Mouse (Mus musculus) neural tube, embryonic 13.5 days (tissue): ENCODE measurements at regions not wholly inside any gene's neighbourhood (a gene's known extent, or its start where the extent isn't known, plus 50 kb on each side); places are given as distances from the start of the nearest gene placed in this dataset.

Experiments
- ATAC-seq: fragments of 200-750 bp; cut with Nextera tagmentation; 2 replicates; pipeline ENCODE4 v1.8.0; 2017; ENCODE audit warnings: low read depth, mild to moderate bottlenecking, moderate TSS enrichment, moderate library complexity
- H3K27ac ChIP-seq: fragments of 300-500 bp; sonication (generic); replicated peaks from 2 replicates; pipeline ENCODE4 v1.5.1; 2015; ENCODE audit warnings: moderate library complexity, mild to moderate bottlenecking, inconsistent platforms
- H3K27me3 ChIP-seq: fragments of 300-500 bp; sonication (generic); 2 replicates; pipeline ENCODE4 v1.6.1; 2015; ENCODE audit warnings: mild to moderate bottlenecking, inconsistent platforms
- H3K36me3 ChIP-seq: fragments of 300-500 bp; sonication (generic); 2 replicates; pipeline ENCODE4 v1.6.1; 2015; ENCODE audit warnings: mild to moderate bottlenecking, inconsistent platforms
- H3K4me1 ChIP-seq: fragments of 300-500 bp; sonication (generic); replicated peaks from 2 replicates; pipeline ENCODE4 v1.6.1; 2015; ENCODE audit warnings: inconsistent platforms
- H3K4me2 ChIP-seq: fragments of 300-500 bp; sonication (generic); 2 replicates; pipeline ENCODE4 v1.6.1; 2015; ENCODE audit warnings: inconsistent platforms, mild to moderate bottlenecking, moderate library complexity
- H3K4me3 ChIP-seq: fragments of 300-500 bp; sonication (generic); 2 replicates; pipeline ENCODE4 v1.5.1; 2015; ENCODE audit warnings: mild to moderate bottlenecking, inconsistent platforms
- H3K9ac ChIP-seq: fragments of 300-500 bp; sonication (generic); 2 replicates; pipeline ENCODE4 v1.6.1; 2015; ENCODE audit warnings: moderate library complexity, mild to moderate bottlenecking, inconsistent platforms
- H3K9me3 ChIP-seq: fragments of 300-500 bp; sonication (generic); 2 replicates; pipeline ENCODE4 v1.6.1; 2016; ENCODE audit warnings: inconsistent platforms
- WGBS: fragments of 180-500 bp; shearing (Covaris S2); methylation state at CpG from one replicate; pipeline ENCODE4 v1.1.7; 2015; 5-methylcytosine and 5-hydroxymethylcytosine counted together

- H3K4me1 ChIP-seq, result no peaks in the 10 kb centered on the region
- no peaks in the 10 kb centered on the region for H3K36me3 ChIP-seq
- no peak overlapping the region for H3K4me3 ChIP-seq
- H3K27me3 ChIP-seq, result no peaks in the 10 kb centered on the region
- 84% methylated on average over 10 of the region's 10 CpGs for WGBS
- no peak overlapping the region for H3K9ac ChIP-seq
- no peak for ATAC-seq
- no peak overlapping the region for H3K4me2 ChIP-seq
- no peak overlapping the region for H3K27ac ChIP-seq
- no peaks in the 10 kb centered on the region for H3K9me3 ChIP-seq
These were observed 354.3 kb downstream of the 1700129C05Rik start for GRCm38 (mm10) chr14:58788190-58788945.

GRCm38 (mm10) chr14:58787618-58788017, 355.1 kb downstream of the 1700129C05Rik start:
- no peak overlapping the region for H3K9ac ChIP-seq
- 75% methylated on average over 2 of the region's 2 CpGs for WGBS
- no peaks in the 10 kb centered on the region for H3K36me3 ChIP-seq
- H3K9me3 ChIP-seq, result no peaks in the 10 kb centered on the region
- no peak overlapping the region for H3K4me2 ChIP-seq
- ATAC-seq, result no peak
- H3K27ac ChIP-seq, result no peak overlapping the region
- H3K4me1 ChIP-seq, result no peaks in the 10 kb centered on the region
- no peaks in the 10 kb centered on the region for H3K27me3 ChIP-seq
- no peak overlapping the region for H3K4me3 ChIP-seq

GRCm38 (mm10) chr14:58786791-58787491, 355.8 kb downstream of the 1700129C05Rik start:
- Histone ChIP-seq H3K36me3 (no peaks in the 10 kb centered on the region), H3K27ac (no peak overlapping the region), H3K27me3 (no peaks in the 10 kb centered on the region), H3K9me3 (no peaks in the 10 kb centered on the region), H3K9ac (no peak overlapping the region), H3K4me2 (no peak overlapping the region), H3K4me1 (no peaks in the 10 kb centered on the region), H3K4me3 (no peak overlapping the region)
- 93% methylated on average over 4 of the region's 4 CpGs for WGBS
- ATAC-seq, result no peak

GRCm38 (mm10) chr14:58783201-58783600, 359.5 kb downstream of the 1700129C05Rik start:
- H3K9ac ChIP-seq, result no peak overlapping the region
- H3K36me3 ChIP-seq, result no peaks in the 10 kb centered on the region
- H3K27me3 ChIP-seq, result no peaks in the 10 kb centered on the region
- no peaks in the 10 kb centered on the region for H3K9me3 ChIP-seq
- WGBS, result 81% methylated on average over 1 of the region's 1 CpGs
- H3K4me1 ChIP-seq, result no peaks in the 10 kb centered on the region
- H3K4me2 ChIP-seq, result no peak overlapping the region
- ATAC-seq, result no peak
- H3K27ac ChIP-seq, result no peak overlapping the region
- no peak overlapping the region for H3K4me3 ChIP-seq

GRCm38 (mm10) chr14:58780306-58780705, 362.4 kb downstream of the 1700129C05Rik start:
- H3K4me1 ChIP-seq, result no peaks in the 10 kb centered on the region
- H3K9me3 ChIP-seq, result no peaks in the 10 kb centered on the region
- no peak overlapping the region for H3K4me2 ChIP-seq
- no peak for ATAC-seq
- H3K27me3 ChIP-seq, result no peaks in the 10 kb centered on the region
- no peaks in the 10 kb centered on the region for H3K36me3 ChIP-seq
- 67% methylated on average over 4 of the region's 4 CpGs for WGBS
- no peak overlapping the region for H3K9ac ChIP-seq
- no peak overlapping the region for H3K4me3 ChIP-seq
- no peak overlapping the region for H3K27ac ChIP-seq

GRCm38 (mm10) chr14:58778675-58779074, 364.0 kb downstream of the 1700129C05Rik start:
- Histone ChIP-seq H3K4me2 (no peak overlapping the region), H3K27me3 (no peaks in the 10 kb centered on the region), H3K4me1 (no peaks in the 10 kb centered on the region), H3K9me3 (no peaks in the 10 kb centered on the region), H3K36me3 (no peaks in the 10 kb centered on the region), H3K9ac (no peak overlapping the region), H3K4me3 (no peak overlapping the region), H3K27ac (no peak overlapping the region)
- WGBS, result 62% methylated on average over 4 of the region's 4 CpGs
- ATAC-seq, result no peak

GRCm38 (mm10) chr14:58761291-58761690, 381.4 kb downstream of the 1700129C05Rik start:
- Histone ChIP-seq H3K36me3 (no peaks in the 10 kb centered on the region), H3K4me2 (no peak overlapping the region), H3K9me3 (no peaks in the 10 kb centered on the region), H3K27ac (no peak overlapping the region), H3K4me1 (no peaks in the 10 kb centered on the region), H3K4me3 (no peak overlapping the region), H3K27me3 (no peaks in the 10 kb centered on the region), H3K9ac (no peak overlapping the region)
- 84% methylated on average over 2 of the region's 2 CpGs for WGBS
- no peak for ATAC-seq

- Histone ChIP-seq H3K9me3 (no peaks in the 10 kb centered on the region), H3K9ac (no peak overlapping the region), H3K36me3 (no peaks in the 10 kb centered on the region), H3K27ac (no peak overlapping the region), H3K4me3 (no peak overlapping the region), H3K27me3 (no peaks in the 10 kb centered on the region), H3K4me1 (no peaks in the 10 kb centered on the region), H3K4me2 (no peak overlapping the region)
- ATAC-seq, result no peak
- WGBS, result 84% methylated on average over 4 of the region's 4 CpGs
These were observed 382.9 kb downstream of the 1700129C05Rik start for GRCm38 (mm10) chr14:58759759-58760158.

- H3K9ac ChIP-seq, result no peak overlapping the region
- no peaks in the 10 kb centered on the region for H3K36me3 ChIP-seq
- no peak for ATAC-seq
- H3K27ac ChIP-seq, result no peak overlapping the region
- no peaks in the 10 kb centered on the region for H3K4me1 ChIP-seq
- no peak overlapping the region for H3K4me2 ChIP-seq
- 73% methylated on average over 7 of the region's 7 CpGs for WGBS
- no peaks in the 10 kb centered on the region for H3K27me3 ChIP-seq
- no peak overlapping the region for H3K4me3 ChIP-seq
- H3K9me3 ChIP-seq, result no peaks in the 10 kb centered on the region
These were observed 388.9 kb downstream of the 1700129C05Rik start for GRCm38 (mm10) chr14:58753781-58754180.

GRCm38 (mm10) chr14:58753136-58753535, 389.6 kb downstream of the 1700129C05Rik start:
- H3K27ac ChIP-seq, result no peak overlapping the region
- H3K9me3 ChIP-seq, result no peaks in the 10 kb centered on the region
- H3K27me3 ChIP-seq, result no peaks in the 10 kb centered on the region
- H3K9ac ChIP-seq, result no peak overlapping the region
- H3K36me3 ChIP-seq, result no peaks in the 10 kb centered on the region
- H3K4me2 ChIP-seq, result no peak overlapping the region
- no peaks in the 10 kb centered on the region for H3K4me1 ChIP-seq
- ATAC-seq, result no peak
- 75% methylated on average over 1 of the region's 1 CpGs for WGBS
- H3K4me3 ChIP-seq, result no peak overlapping the region

GRCm38 (mm10) chr14:58726418-58726817, 416.3 kb downstream of the 1700129C05Rik start:
- ATAC-seq, result no peak
- H3K4me3 ChIP-seq, result no peak overlapping the region
- no peaks in the 10 kb centered on the region for H3K36me3 ChIP-seq
- H3K4me1 ChIP-seq, result no peaks in the 10 kb centered on the region
- H3K27ac ChIP-seq, result no peak overlapping the region
- H3K9ac ChIP-seq, result no peak overlapping the region
- WGBS, result 75% methylated on average over 1 of the region's 1 CpGs
- no peak overlapping the region for H3K4me2 ChIP-seq
- H3K9me3 ChIP-seq, result no peaks in the 10 kb centered on the region
- H3K27me3 ChIP-seq, result no peaks in the 10 kb centered on the region

- no peaks in the 10 kb centered on the region for H3K4me1 ChIP-seq
- no peak overlapping the region for H3K4me2 ChIP-seq
- H3K9ac ChIP-seq, result no peak overlapping the region
- H3K4me3 ChIP-seq, result no peak overlapping the region
- no peaks in the 10 kb centered on the region for H3K9me3 ChIP-seq
- H3K36me3 ChIP-seq, result no peaks in the 10 kb centered on the region
- no peak for ATAC-seq
- no peak overlapping the region for H3K27ac ChIP-seq
- H3K27me3 ChIP-seq, result no peaks in the 10 kb centered on the region
These were observed 427.8 kb downstream of the 1700129C05Rik start for GRCm38 (mm10) chr14:58714856-58715255.

- 70% methylated on average over 7 of the region's 7 CpGs for WGBS
- Histone ChIP-seq H3K4me2 (no peak overlapping the region), H3K27me3 (no peaks in the 10 kb centered on the region), H3K4me1 (no peaks in the 10 kb centered on the region), H3K4me3 (no peak overlapping the region), H3K9me3 (no peaks in the 10 kb centered on the region), H3K9ac (no peak overlapping the region), H3K36me3 (no peaks in the 10 kb centered on the region), H3K27ac (no peak overlapping the region)
- ATAC-seq, result no peak
These were observed 432.8 kb downstream of the 1700129C05Rik start for GRCm38 (mm10) chr14:58709861-58710260.
